ENCODE assay signal across 39 mouse cellular contexts in genomic region chr14:32141723-32142122, GRCm38 (mm10). TPM values are rescaled to one million over a fixed set of nuclear protein-coding genes. Genes with fewer than 3 reads are reported as not detected.
"Had no signal": no experiment of that assay in that cellular context is flagged by ENCODE, and none has a peak within 500 bp of the region (broad histone marks: within the 10 kb centered on the region; RNA-seq: fewer than 3 reads in every experiment).

Gene Msmb, plus strand, starts transcription at chr14:32142023.

- H3K9ac ChIP-seq: embryonic facial prominence, embryonic 12.5 days; embryonic facial prominence, embryonic 13.5 days; embryonic facial prominence, embryonic 15.5 days; forebrain, embryonic 12.5 days; forebrain, embryonic 13.5 days; forebrain, embryonic 15.5 days; forebrain, postnatal 0 days had no signal

- H3K27ac ChIP-seq: embryonic facial prominence, embryonic 10.5 days; embryonic facial prominence, embryonic 12.5 days; embryonic facial prominence, embryonic 13.5 days; embryonic facial prominence, embryonic 15.5 days; forebrain, embryonic 10.5 days; forebrain, embryonic 12.5 days; forebrain, embryonic 13.5 days; forebrain, embryonic 15.5 days; gastrocnemius, adult 2 months had no signal

- H3K4me3 ChIP-seq: embryonic facial prominence, embryonic 10.5 days; embryonic facial prominence, embryonic 12.5 days; embryonic facial prominence, embryonic 13.5 days; embryonic facial prominence, embryonic 15.5 days; erythroblast, embryonic 14.5 days; forebrain, embryonic 10.5 days; forebrain, embryonic 12.5 days; forebrain, embryonic 13.5 days; forebrain, embryonic 15.5 days; gastrocnemius, adult 2 months had no signal

- H3K9me3 ChIP-seq: embryonic facial prominence, embryonic 10.5 days; embryonic facial prominence, embryonic 13.5 days; embryonic facial prominence, embryonic 15.5 days; forebrain, embryonic 10.5 days; forebrain, embryonic 13.5 days; forebrain, embryonic 15.5 days had no signal

- H3K36me3 ChIP-seq: embryonic facial prominence, embryonic 10.5 days; embryonic facial prominence, embryonic 12.5 days; embryonic facial prominence, embryonic 13.5 days; embryonic facial prominence, embryonic 15.5 days; forebrain, embryonic 10.5 days; forebrain, embryonic 12.5 days; forebrain, embryonic 15.5 days had no signal

- H3K27me3 ChIP-seq: embryonic facial prominence, embryonic 12.5 days; embryonic facial prominence, embryonic 13.5 days; embryonic facial prominence, embryonic 15.5 days; forebrain, embryonic 12.5 days; forebrain, embryonic 13.5 days; forebrain, embryonic 15.5 days had no signal

- DNase-seq: cerebellum, adult 2 months; cerebellum, adult 8-10 months; cerebellum, adult 9-10 months; cerebellum, adult 9-11 months; cerebellum, postnatal 10 days; cerebellum, postnatal 14 days; cerebellum, postnatal 25 days; cerebellum, postnatal 36 days; embryo, embryonic 11 days; forebrain, postnatal 0 days; gastrocnemius, adult 2 months; gastrocnemius, postnatal 10 days; gastrocnemius, postnatal 14 days; gastrocnemius, postnatal 25 days; gastrocnemius, postnatal 36 days; heart, adult 11 months; heart, adult 18-20 months had no signal

- H3K4me2 ChIP-seq: embryonic facial prominence, embryonic 12.5 days; embryonic facial prominence, embryonic 13.5 days; embryonic facial prominence, embryonic 15.5 days; forebrain, embryonic 12.5 days; forebrain, embryonic 13.5 days; forebrain, embryonic 15.5 days had no signal

- ATAC-seq: forebrain, embryonic 13.5 days; forebrain, embryonic 14.5 days; forebrain, embryonic 15.5 days; forebrain, embryonic 16.5 days; forebrain, postnatal 0 days had no signal

- H3K4me1 ChIP-seq: embryonic facial prominence, embryonic 10.5 days; embryonic facial prominence, embryonic 12.5 days; embryonic facial prominence, embryonic 13.5 days; embryonic facial prominence, embryonic 15.5 days; forebrain, embryonic 10.5 days; forebrain, embryonic 12.5 days; forebrain, embryonic 13.5 days; forebrain, embryonic 15.5 days had no signal

RNA-seq across cellular contexts. Expression of gene Msmb, which starts in this region (rescaled TPM):
- total RNA-seq: common myeloid progenitor, adult 5-6 weeks; forebrain, postnatal 0 days; gastrocnemius, adult 18-20 months; gastrocnemius, adult 2 months; gastrocnemius, adult 8-10 months; gastrocnemius, postnatal 10 days; gastrocnemius, postnatal 14 days; gastrocnemius, postnatal 25 days; gastrocnemius, postnatal 36 days; gastrocnemius, postnatal 4 days; granulocyte monocyte progenitor cell, adult 5-6 weeks; heart, adult 18-20 months had no signal
- polyA plus RNA-seq: cerebellum, adult 2 months; cortical plate, adult 2 months; embryonic facial prominence, embryonic 10.5 days; embryonic facial prominence, embryonic 11.5 days; embryonic facial prominence, embryonic 12.5 days; embryonic facial prominence, embryonic 13.5 days; embryonic facial prominence, embryonic 14.5 days; embryonic facial prominence, embryonic 15.5 days; erythroblast, embryonic 14.5 days; forebrain, embryonic 10.5 days; forebrain, embryonic 11.5 days; forebrain, embryonic 12.5 days; forebrain, embryonic 13.5 days; forebrain, embryonic 14.5 days; forebrain, embryonic 15.5 days; forebrain, embryonic 16.5 days; forebrain, postnatal 0 days; frontal cortex, adult 2 months; gonadal fat pad, adult 2 months had no signal
